Mouse (Mus musculus) kidney, adult 8-10 months (tissue): ENCODE data around the gene Gm11034.
A peak's percentile ranks its signal among the peaks of the same experiment; 100 is the strongest.

Source experiments
- DNase-seq, 2 experiments: peaks; one replicate each; pipeline ENCODE4 v3.0.0; 2022

The Gm11034 gene

GRCm38 (mm10) chr8:72210710-72211109, 2.7 kb downstream of the Gm11034 start:
- DNase-seq: no peak

DNA sequence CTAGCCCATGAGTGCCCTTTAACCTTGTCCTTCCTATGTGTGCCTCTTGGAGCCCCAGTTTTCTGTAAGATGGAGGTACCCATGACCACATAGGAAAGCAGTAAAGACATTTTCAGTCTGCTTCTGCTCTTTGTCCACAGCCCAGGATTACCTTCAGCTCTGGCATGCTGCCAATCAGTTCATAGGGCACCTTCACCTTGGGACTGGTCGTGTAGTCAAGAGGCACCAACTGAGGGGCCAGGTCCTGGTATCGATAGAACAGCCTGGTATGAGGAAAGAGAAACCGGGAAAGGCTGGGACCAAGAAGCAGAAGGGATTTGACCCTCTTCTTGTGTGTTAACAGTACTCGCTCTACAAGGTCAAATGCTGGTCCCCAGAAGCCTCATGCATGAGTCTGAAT, 3.2 kb downstream of the Gm11034 start:
- DNase-seq: no peak

- no peak for DNase-seq
Observed at GRCm38 (mm10) chr8:72208582-72208981, 4.9 kb downstream of the Gm11034 start.

DNA sequence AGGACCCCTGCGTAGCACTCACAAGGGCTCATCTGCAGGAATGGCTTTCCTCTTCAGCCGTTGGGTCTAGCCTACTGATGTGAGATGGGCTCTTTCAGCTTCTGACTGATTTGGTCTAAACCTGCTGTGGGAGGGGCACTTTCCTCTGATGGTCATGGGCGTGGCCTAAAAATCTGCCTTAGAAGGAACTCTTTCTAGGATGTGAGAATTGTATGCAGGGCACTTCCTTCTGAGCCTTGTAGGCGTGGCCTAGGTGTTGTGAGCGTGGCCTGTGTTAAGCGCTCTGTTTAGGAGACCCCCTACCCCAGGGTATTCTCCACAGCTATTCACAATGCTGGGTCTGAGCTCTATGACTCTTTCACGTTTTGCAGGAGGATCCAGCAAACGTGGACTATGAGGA, 15.4 kb downstream of the Gm11034 start:
- no peak for DNase-seq

DNA sequence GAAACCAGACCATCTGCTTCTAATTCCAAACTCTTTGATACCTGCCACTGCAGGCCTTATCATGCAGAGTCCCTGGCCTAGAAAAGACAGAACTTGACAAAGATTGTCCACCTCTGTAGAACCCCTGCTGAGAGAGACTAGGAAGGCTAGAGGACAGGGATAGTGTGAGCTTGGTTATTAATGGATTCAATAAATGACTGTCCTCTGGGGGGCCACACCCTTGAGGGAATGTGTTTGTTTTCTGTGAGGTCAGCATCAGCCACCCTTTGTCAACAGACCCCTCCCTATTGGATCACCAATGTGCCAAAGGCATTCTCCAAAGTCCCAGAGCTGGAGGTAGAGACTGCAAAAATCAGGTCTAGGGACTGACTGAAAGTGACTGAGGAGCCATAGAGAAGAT, 21.4 kb downstream of the Gm11034 start:
- no peak for DNase-seq

GRCm38 (mm10) chr8:72190215-72190539, 23.3 kb downstream of the Gm11034 start:
- no peak for DNase-seq

DNA sequence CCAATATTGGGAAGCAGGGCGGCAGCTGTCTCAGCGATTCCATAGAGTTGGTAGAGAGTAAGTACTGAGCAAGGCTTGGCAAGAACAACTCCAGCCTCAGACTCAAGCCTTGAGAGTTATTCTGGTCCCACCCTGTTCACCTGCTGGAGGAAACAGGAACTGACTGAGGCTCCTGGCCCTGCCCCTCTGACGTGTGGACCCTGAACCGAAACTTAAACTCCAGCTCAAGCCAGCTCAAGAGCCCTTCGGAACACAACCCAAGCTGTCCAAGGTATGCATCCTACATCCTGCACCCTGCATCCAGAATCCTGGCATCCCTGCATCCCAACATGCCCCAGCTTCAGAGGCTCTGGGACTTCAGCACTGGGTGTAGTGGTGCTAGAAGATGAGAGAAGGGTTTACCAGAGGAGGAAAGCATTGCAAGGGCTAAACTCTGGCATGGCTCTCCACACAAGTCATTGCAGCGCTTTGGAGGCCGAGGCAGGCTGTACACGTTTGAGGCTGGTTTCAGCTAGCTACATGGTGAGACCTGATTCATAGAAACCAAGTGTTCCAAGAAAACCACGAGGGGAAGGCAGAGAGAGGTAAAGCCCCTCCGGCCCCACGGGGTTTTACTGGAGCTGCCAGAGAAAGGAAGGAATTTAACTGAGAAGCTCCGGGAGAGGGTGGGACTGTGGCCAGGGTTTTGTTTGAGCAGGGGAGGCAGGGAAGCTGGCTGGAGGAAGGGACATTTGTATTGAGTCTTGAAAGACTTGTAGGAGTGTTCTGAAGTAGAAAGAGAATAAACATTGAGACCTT, 23.8 kb downstream of the Gm11034 start, which contains the start of gene Hsh2d:
Hsh2d (plus strand) TSS at position 222 of the 798 bp plus-strand sequence.
- DNase-seq: no peak

- DNase-seq: no peak
Observed at GRCm38 (mm10) chr8:72187793-72188331, 25.6 kb downstream of the Gm11034 start.

GRCm38 (mm10) chr8:72183554-72184202, 29.8 kb downstream of the Gm11034 start:
- no peak for DNase-seq

GRCm38 (mm10) chr8:72177346-72177925, 36.0 kb downstream of the Gm11034 start:
- peak; percentile 34 to 64 for DNase-seq

DNA sequence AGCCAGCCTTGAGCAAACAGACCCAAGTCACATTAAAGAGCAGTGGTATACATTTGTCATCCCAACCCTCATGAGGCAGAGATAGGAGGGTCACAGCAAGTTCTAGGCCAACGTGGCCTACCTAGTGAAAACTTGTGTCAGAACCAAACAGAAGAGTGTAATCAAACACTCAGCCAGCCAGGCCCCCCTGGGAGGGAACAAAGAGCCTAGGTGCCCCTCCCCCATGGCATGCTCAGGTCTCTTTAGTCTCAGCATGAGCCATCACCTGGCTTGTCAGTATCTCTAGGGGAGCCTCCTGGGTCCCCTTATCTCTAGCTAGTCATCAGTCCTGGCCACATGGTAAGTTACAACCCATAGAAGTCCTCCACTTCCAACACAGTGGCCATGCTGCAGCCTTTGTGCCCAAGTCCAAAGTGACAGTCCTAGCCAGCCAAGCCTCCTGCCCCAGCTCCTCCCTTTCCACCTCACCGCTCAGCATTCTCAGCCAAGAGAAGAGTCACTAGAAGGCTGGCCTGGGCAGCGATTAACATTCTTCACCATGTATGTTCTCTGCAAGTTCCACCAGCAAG, 43.7 kb downstream of the Gm11034 start:
- peak; percentile 77 to 78 for DNase-seq

DNA sequence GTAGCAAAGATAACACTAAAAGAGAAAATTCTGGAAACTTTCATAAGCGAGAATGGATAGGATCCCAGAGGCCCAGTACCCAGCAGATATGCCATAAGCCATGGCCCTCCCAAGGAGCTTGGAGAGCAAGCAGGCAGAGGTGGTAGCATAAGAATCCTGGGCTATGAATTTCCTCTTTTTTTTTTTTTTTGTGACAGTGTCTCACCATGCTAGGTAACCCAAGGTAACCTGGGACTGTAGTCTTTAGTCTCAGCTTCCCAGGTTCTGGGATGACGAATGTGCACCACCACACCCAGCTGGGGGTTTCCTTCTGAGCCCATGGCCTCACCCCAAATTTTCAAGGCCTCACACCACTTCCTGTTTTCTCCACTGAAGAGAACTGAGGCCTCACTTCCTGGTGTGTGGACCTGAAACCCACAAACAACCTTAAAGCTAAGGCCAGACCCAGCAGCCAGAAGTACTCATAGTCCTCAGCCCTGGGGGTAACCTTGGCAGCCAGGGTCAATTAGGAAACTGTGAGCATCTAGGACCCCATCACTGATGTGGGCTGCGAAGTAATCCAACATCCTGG, 44.3 kb downstream of the Gm11034 start:
- no peak for DNase-seq
